Mouse (Mus musculus) NIH3T3 (cell line): ENCODE measurements around the gene Cd5.

Experiments used
- DNase-seq: peaks from one replicate; pipeline ENCODE4 v3.0.0-alpha.2; 2012; ENCODE audit warnings: low read depth

Gene Cd5

DNA sequence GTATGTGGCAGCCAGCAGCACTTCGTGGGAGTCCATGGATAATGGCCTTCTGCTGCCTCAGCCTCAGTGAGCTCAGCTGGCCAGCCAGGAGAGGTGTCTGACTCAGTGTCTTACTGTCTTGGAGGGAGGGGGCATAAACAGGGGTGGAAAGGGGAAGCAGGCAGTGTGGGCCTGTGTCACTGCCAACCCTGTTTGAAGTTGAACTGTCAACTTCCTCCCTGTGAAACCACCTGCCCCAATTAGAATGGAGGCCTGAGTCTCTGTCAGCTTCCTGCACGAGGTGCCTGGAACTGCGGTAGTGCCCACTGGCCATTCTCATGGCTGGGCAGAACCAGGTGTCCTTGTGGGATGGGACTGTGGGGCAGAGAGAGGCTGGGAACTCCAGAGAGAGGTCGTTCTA, at the start of gene Cd5:
Gene Cd5 (minus strand): TSS at position 192 of the 400 bp plus-strand sequence.
- DNase-seq: no peak

DNA sequence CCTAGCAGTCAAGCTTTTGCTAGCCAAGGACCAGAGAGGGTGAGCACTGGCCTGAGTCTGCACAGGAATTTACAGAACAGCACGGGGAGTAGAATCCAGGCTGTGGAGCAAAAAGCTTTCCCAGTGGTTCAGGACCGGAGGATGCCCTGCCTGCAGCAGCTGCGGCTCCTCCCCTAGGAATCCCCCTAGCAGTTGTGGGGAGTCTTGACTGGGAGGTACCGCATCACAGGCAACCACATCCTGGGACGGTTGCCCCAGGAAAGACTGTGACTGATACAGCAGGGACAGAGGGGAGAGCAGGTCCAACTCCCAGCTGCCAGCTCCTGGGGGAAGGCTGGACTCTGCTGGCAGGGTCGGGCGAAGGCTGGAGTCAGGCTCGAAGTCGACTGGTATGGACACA, 49.4 kb upstream of the Cd5 start:
- DNase-seq: no peak

DNA sequence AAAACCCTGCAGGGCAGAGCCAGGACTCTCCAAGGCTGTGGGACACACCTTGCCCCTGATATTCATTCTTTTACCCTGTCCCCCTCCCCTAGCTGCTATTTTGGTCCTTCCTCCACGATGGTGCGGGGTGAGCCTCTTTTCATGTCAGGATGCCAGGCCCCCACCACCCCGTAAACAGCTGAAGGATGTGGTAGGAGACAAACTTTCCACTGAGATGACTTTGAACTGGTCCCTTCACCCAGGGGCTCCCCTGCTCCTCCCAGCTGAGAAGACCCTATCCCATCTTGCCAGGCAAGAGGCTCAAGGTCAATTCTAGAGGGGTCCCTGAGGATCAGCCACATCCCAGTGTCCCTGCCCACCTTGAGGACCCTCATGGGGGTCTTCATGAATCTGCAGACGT, 48.6 kb upstream of the Cd5 start:
- DNase-seq: no peak

DNA sequence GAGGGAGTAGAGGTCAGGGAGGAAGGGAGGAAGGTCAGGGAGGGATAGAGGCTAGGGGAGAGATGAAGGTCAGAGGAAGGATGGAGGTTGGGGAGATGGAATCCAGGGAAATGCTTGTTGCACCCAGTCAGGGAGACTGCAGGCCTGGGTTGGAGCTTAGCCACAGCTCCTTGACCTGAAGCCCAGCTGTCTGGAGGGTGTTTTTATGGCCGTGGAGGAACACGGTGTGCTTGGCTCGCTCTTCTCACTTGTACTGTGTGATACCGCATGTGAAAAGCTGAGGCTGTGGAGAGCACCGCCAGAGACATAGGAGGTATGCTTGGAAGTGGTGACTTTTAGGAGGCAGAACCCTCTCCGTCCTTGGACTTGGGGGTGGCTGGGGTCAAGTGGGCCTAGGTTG, 48.0 kb upstream of the Cd5 start:
- no peak for DNase-seq

DNA sequence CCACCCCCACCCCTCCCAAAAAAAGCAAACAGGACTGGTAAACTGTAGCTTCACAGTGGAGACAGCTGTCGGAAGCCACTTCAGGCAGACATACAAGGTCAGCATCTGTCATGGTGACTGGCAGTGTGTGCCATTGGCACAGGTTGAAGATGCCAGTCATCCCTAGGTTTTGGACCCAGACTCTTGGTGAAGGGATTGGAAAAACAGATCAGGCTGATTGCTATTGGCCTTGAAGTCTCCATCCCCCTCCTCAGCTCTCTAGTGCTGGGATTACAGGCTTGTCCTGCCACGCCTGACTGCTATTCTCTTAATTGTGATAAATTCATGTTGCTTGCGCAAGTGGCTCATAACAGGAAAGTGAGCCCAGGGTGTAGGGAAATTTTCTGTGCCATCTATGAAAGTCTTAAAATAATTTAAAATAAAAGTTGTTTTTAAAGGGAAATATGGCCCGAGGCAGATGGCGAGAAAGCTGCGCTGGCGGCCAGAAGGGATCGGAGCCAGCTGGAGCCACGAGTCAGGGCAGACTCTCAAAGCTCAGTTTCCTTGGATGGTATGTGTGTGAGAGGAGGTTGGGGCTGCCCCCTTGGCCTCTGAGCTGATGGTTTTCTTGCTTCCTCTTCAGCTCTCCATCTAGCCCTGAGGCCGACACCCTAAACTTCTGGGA, 46.1 kb upstream of the Cd5 start:
- DNase-seq: peak; percentile 45

DNA sequence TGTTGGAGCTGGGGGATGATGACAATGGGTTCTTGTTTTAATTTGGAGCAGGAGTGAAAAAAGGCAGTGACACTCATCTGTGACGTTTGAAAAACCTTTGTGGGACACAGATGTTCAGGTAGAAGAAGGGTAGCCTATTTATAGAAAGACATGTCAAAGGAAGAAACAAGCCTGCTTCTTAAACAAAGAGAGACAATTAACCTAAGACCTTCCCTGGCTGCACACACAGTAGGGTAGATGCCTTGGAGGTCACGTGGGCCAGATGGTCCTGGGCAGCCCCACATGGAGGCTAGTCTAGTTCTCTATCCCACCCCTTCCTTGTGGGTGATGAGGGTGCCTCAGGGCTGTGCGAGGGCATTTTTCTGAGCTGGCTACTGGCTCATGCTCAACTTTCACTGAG, 45.3 kb upstream of the Cd5 start:
- DNase-seq: no peak

DNA sequence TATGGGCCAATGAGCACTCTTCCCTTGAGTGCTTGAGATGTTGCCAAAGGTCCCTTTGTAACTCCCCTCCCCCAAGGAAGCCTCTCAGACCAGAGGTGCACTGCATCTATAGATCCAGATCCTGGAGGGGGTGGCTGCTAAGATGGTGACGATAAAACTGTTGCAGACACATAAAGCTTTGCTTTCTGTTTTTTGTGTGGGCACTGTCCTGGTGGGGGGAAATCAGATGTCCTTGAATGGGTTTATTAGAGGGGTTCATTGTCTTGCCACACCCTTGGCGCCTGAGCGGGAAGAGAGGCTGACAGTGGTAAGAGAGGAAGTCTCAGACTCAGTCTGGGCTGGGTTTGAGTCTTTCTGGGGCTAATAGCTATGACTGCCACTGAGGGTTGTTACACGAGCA, 44.4 kb upstream of the Cd5 start:
- no peak for DNase-seq

DNA sequence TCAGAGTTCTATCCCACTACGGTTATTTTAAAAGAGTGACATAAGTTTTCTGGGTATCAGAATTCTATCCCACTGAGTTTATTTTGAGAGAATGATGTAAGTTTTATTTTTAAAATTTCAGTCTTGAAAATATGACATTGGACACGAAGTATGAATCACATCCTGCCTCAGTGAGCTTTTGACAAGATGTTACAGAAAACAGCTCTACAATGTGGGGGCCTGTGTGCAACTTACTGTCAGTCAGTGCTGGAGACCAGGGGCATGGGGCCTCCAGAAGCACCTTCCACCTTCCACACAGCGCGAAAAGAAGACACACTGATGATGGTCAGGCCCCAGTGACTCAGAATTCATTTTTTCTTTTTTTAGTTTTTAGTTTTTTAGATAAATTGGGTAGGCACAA, 42.8 kb upstream of the Cd5 start:
- peak; percentile 62 for DNase-seq

DNA sequence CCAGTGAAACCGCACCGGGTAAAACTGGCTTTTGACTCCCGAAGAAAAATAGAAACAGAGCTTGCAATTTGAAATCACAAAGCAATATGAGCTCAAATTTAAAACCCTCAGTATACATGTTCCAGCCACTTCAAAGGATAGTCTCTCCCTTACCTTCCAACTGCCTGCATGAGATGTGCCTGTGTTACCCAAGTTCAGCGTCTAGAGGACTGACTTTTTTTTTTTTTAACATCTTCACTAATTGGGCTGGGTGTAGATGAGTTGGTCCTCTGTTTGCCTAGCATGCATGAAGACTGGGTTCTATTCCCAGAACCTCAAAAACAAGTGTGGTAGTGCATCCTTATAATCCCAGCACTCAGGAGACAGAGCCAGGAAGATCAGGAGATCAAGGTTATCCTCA, 38.1 kb upstream of the Cd5 start:
- no peak for DNase-seq

DNA sequence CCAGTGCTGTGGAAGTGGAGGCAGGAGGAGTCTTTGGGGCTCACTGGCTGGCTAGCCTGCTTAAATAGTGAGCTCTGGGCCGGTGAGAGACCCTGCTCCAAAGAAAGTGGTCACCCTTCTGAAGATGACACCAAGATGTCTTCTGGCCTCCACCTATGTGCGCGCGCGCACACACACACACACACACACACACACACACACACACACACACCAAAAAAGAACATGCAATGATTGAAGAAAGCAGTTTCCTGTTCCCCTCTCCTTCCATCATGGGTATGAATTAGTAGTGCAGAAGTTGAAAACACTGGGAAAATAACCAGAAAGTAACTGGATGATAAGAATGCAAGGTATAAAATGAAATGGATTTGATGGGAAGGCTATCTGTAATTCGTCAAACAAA, 35.3 kb upstream of the Cd5 start:
- DNase-seq: no peak

DNA sequence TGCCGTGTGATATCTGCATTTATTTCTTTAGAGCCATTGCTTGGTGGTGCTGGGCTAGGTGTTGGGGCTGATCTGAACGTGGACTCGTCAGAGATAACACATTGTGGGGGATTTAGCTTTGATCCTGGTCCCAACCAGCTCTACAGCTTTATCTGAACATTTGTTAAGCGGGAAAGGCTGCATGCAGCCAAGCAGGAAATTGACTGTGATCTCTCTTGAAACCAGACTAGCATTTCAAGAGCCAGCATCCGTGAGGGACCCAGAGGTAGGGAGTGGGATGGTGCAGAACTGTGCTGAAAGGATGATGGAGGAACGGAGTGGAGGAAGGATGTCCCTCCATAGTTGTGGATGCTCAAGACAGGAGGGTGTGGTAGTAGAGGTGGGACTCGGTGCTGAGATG, 34.6 kb upstream of the Cd5 start:
- DNase-seq: no peak

DNA sequence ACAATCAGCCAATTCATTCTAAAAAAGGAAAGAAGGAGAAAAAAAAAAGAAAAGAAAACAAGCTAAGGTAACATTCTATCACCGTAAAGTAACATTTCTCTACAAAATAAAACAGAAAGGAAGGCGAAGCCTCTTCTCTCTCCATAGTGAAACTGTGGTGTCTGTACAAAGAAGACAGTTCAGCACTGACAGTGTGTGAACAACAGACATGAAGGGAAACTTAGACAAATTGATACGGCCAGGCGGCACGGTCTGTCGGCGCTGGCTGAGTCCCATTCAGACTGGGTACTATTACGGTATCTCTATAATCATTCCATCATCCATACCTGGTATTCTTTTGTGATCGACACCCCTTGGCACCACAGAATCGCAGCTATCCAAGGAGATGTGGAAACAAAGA, 34.1 kb upstream of the Cd5 start:
- DNase-seq: no peak

DNA sequence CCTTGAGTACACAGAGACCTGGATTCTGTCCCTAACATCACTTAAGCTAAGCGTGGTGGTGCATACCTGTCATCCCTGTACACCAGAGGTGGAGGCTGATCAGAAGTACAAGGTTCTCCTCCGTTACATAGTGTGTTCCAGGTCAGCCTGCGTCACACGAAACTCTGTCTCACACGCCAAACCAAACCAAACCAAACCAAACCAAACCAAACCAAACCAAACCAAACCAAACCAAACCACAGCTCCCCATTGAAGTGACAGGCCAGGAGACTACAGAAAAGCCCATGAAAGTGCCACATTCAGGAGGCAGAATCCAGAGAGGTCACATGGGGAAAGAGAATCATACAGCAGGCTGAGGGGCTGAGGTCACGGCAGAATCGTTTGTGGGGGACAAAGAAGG, 33.2 kb upstream of the Cd5 start:
- no peak for DNase-seq

DNA sequence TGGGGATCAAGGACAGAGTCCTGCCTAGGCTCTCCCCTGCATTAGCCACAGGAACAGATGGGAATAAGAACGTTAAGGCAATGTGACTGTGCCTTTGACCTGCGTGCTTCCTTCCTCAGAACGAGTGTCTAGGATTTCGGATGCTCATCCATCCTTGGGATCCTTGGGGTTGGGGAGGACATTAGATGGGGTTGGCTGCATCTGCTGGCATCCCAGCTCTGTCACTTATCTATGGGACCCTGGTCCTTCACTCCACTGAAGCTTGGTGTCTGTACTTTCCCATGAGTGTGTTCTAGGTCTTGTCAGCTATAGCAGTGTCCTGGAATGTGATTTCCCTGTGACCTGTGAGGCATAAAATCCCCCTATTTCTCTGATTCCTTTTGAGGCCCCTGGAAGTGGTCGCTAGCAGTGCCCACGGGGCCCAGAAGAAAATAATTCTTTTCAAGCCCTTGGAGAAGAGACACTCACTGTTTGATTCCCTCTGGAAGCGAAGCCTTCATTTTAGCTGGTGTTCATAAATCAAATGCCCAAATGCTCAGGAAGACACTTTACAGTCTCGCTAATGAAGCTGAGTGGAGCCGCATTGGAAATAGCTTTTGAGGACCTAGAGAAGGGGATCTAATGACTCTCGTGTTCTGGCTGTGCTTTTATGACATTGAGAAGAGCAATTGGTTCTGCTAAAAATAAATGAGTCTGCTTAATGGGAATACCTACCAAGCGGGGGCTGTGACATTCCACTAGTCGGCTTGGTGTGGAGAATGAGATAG, 30.8 kb upstream of the Cd5 start:
- DNase-seq: no peak

DNA sequence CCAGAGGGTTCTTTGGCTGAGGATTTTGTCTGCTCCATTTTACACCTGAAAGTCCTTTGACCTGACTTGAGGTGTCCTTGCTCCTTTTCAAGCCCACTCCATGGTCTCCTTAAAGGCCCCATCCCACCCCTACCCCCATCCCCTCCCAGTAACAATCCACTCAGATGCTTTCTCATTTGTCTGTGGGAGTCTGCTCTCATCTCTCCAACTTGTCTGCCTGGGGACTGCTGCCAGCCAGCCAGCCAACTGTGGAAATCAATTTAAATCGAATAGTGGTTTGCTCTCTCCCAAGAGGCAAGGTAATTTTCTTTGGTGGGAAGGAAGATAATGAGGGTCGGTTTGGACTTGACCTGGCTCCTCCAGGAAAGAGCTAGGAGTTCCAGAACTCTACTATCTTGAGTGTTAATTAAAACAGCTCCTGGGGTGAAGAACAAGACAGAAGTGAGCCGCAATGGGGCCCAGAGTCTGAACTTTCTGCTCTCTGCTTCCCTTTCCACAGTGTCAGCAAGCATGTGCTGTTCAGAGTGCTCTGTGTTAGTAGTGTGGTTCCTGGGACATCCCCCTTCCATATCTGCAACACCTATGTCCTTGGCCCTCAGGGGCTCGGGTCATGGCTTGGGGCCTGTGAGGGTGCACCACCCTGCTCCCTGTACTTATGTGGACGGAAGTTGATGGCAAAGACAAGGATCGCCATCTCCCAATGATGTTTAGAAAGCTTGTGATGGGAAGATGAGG, 30.1 kb upstream of the Cd5 start:
- DNase-seq: no peak

DNA sequence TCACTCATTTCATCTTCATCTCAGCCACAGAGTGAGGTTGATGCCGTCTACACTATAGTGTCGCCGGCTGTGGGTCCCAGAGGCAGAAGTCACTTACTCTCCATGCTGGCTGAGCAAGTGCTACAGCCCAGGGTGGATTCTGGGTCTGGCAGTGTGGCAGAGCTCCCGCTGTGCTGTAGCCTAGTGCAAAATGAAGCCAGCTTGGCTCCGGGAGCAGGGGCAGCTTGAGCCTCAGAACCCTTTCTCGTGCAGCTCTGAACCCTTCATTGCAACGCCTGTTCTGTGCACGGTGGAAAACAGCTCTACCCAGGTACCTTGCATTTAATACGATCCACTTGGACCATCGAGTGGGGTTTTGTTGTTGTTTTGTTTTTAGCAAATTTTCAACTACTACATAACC, 28.8 kb upstream of the Cd5 start:
- DNase-seq: no peak

DNA sequence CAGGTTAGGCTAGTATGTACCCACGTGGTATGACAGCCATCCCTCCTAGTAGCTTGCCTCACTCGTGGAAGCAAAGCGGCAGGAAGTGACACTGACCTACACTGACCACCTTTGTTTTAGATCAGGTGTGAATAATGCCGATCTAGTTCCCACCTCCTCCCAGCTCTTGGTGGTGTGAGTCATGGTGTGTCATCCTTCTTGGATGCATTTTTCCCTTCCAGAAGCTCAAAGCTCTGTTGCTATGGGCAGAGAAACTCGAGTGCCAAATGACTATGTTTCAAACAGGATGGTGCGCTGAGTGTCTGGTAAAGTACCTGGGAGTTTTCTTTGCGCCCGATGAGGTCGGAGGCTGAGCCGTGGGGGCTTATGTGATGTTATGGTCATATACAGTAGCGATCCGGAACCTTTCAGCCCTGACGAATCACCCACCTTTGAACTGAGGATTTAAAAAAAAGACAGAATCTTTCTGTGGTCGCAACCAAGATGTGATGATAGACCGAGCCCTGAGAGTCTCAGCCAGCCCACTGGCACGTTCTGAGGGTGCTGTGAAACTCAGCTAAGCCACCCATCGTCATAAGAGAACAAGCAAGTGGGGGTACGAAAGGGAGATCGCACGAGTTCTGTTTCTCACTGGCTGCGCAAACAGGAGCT, 24.7 kb upstream of the Cd5 start:
- DNase-seq: peak; percentile 62

DNA sequence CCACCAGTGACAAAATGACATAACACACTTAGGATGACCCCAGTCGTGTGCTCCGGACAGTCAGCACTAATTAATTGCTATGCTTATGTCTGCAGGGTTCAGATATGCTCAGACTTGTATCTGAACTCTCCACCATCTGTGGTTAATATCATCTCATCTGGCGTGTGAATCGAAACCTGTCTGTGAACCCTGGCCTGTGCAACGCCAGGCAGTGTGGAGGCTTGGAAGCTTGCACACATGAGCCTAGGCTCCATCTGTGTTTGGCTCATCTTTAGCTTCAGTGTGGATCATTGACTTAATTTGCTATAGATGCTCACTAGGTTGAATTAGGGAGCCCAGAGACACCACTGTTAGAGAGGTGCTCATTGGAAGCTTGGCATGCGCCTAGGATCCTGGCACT, 23.7 kb upstream of the Cd5 start:
- DNase-seq: no peak

DNA sequence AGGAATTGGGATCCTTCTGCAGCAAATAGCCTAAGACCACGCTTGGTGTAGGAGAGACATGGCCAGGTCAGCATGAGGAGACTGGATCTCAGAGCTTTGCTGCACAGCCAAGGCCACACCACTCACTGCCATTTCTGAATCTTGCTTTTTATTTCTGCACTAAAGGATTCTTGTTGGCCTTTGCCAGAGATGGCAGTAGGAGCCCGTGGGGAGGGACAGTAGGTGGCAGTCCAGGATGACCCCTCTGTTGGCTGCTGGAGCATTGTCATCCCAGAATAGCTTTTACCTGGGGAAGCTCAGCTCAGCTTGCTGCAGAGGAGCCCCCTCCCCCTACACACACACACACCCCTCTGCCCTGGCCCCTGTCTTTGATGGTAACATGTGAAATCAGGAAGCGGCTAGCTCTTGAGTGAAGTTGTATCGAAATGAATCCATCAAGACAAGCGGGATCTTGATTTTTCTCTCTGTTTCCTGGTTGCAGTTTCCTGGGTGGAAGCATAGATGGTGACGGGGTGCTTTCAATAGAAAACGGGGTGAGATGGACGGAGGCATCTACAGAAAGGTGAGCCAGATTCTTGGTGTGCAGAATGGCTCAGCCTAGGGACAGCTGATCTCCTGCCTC, 23.1 kb upstream of the Cd5 start:
- DNase-seq: no peak

DNA sequence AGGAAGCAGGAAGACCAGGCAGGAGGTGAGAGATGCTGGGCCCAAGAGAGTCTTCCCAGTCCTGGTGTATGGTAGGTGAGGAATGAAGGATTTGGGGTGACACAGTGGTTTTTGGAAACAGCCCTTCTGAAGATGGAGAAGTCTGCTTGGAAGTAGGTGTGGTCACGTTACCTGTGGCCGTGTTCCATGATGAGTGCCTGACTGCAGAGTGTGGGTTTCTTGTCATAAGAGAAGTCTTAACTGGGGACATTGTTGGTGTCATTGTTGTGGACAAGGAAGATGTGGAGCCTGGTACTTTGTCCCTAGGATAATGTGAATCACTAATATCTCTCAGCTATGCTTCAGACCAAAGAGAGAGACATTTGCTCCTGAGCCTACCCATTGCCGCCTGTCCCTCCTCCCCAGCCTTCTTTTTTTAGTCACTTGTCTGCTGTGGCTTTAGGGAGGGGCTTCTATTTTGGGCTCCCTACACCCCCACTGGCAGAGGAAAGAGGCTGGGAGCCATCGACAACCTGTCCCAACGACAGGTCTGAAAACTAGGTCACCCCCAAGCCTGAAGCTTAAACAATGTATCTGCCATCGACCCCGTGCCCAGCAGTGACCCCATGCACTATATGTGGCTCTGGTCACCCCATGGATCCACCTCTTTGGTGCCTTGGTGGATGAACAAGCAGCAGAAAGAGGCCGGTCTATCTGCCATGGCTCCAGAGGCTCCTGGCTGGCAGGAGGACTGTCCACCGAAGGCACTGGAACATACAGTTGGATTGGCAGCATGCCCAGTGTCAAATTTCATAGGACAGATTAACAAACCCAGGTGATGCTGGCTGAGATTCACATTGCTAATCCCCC, 21.4 kb upstream of the Cd5 start:
- no peak for DNase-seq

DNA sequence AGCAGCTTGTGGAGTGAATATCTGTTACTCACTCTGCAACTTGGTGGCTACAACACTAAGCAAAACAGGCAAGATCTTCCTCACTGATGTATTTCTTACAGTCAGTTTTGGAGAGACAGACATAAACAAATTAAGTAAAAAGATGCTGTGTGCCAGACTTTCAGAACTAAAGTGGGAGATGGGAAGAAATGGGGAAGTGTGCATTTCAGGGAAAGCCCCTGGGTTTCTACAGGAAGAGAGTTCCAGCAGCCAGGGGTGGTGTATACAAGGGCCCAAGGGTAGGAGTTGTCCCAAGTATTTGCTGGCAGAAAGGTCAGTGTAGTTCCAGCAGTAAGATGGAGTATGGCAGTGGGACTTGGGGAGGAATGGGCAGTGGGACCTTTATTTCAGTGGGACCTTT, 20.7 kb upstream of the Cd5 start:
- no peak for DNase-seq
